Mouse (Mus musculus): ENCODE measurements around the gene Dync2li1. TPM values are rescaled to one million over a fixed set of nuclear protein-coding genes. Genes with fewer than 3 reads are reported as not detected.

Gene Dync2li1
- polyA plus RNA-seq, 1 experiment from 2014 or later = 29.0 TPM

DNA sequence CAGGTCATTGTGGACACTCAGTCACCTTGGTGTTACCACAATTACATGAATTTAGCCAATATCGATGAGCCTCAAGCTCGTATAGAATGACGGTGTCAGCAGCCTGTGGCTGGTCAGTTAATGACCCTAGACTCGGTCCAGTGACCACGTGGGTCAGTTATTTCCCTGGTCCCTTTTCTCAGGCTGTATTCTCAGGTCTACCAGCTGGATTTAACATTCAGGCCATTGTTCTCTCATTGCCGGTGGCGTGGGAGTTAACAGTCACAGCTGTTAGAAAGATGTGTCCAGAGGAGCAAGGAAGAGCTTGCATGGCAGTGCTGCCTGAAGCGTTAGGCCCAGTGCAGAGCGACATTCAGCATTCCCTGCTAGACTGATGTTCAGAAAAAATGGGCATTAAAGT, 42.2 kb upstream of the Dync2li1 start:
- WGBS = 90% methylated on average over 9 of the region's 9 CpGs
- Histone ChIP-seq H3K4me3 (ENCODE audit: low read depth, low read length) (no peak overlapping the region), H3K4me2 (replicated peaks; ENCODE audit: low read depth, low read length) (no peak overlapping the region), H3K4me1 (ENCODE audit: insufficient read depth, low read depth, low read length) (no peaks in the 10 kb centered on the region), H3K27me3 (replicated peaks; ENCODE audit: insufficient read depth, low read length) (no peaks in the 10 kb centered on the region), H3K9me3 (ENCODE audit: low read length) (no peaks in the 10 kb centered on the region), H3K27ac (ENCODE audit: low read length) (no peak overlapping the region), H3K9ac (replicated peaks; ENCODE audit: low read depth) (no peak overlapping the region), H3K36me3 (ENCODE audit: insufficient read depth, low read length) (no peaks in the 10 kb centered on the region; the same call in 1 of the 2 replicates)
- TF ChIP-seq CTCF (IDR thresholded peaks at IDR 0.05) (no peak), EP300 (IDR thresholded peaks at IDR 0.05) (no peak)
- no peak for DNase-seq (ENCODE audit: low spot score)
- ATAC-seq = no peak

GRCm38 (mm10) chr17:84585104-84585503, 41.2 kb upstream of the Dync2li1 start:
- Histone ChIP-seq H3K9me3 (ENCODE audit: low read length) (no peaks in the 10 kb centered on the region), H3K9ac (replicated peaks; ENCODE audit: low read depth) (no peak overlapping the region), H3K27ac (ENCODE audit: low read length) (no peak overlapping the region), H3K4me3 (ENCODE audit: low read depth, low read length) (no peak overlapping the region), H3K4me1 (ENCODE audit: insufficient read depth, low read depth, low read length) (no peaks in the 10 kb centered on the region), H3K36me3 (ENCODE audit: insufficient read depth, low read length) (peaks cover 5% of the 10 kb centered on the region; the same call in 1 of the 2 replicates), H3K4me2 (replicated peaks; ENCODE audit: low read depth, low read length) (no peak overlapping the region), H3K27me3 (replicated peaks; ENCODE audit: insufficient read depth, low read length) (no peaks in the 10 kb centered on the region)
- 77% methylated on average over 8 of the region's 8 CpGs for WGBS
- TF ChIP-seq EP300 (IDR thresholded peaks at IDR 0.05) (no peak), CTCF (IDR thresholded peaks at IDR 0.05) (no peak)
- ATAC-seq (no peak), DNase-seq (ENCODE audit: low spot score) (no peak)

- Histone ChIP-seq H3K27ac (ENCODE audit: low read length) (no peak overlapping the region), H3K36me3 (ENCODE audit: insufficient read depth, low read length) (peaks cover 5% of the 10 kb centered on the region; the same call in 1 of the 2 replicates), H3K9ac (replicated peaks; ENCODE audit: low read depth) (no peak overlapping the region), H3K9me3 (ENCODE audit: low read length) (no peaks in the 10 kb centered on the region), H3K4me3 (ENCODE audit: low read depth, low read length) (no peak overlapping the region), H3K4me2 (replicated peaks; ENCODE audit: low read depth, low read length) (no peak overlapping the region), H3K27me3 (replicated peaks; ENCODE audit: insufficient read depth, low read length) (no peaks in the 10 kb centered on the region), H3K4me1 (ENCODE audit: insufficient read depth, low read depth, low read length) (no peaks in the 10 kb centered on the region)
- TF ChIP-seq EP300 (IDR thresholded peaks at IDR 0.05) = no peak
- TF ChIP-seq CTCF (IDR thresholded peaks at IDR 0.05) = no peak
- ATAC-seq (no peak), DNase-seq (ENCODE audit: low spot score) (no peak)
- WGBS = 98% methylated on average over 7 of the region's 7 CpGs
Measured at GRCm38 (mm10) chr17:84590065-84590464, 36.2 kb upstream of the Dync2li1 start.

- Histone ChIP-seq H3K9ac (replicated peaks; ENCODE audit: low read depth) (no peak overlapping the region), H3K9me3 (ENCODE audit: low read length) (no peaks in the 10 kb centered on the region), H3K4me3 (ENCODE audit: low read depth, low read length) (no peak overlapping the region), H3K36me3 (ENCODE audit: insufficient read depth, low read length) (peaks cover 5% of the 10 kb centered on the region; the same call in 1 of the 2 replicates), H3K27me3 (replicated peaks; ENCODE audit: insufficient read depth, low read length) (no peaks in the 10 kb centered on the region), H3K4me2 (replicated peaks; ENCODE audit: low read depth, low read length) (no peak overlapping the region), H3K27ac (ENCODE audit: low read length) (no peak overlapping the region), H3K4me1 (ENCODE audit: insufficient read depth, low read depth, low read length) (no peaks in the 10 kb centered on the region; the same call in 1 of the 2 replicates)
- WGBS = 89% methylated on average over 16 of the region's 16 CpGs
- TF ChIP-seq CTCF (IDR thresholded peaks at IDR 0.05) = no peak
- DNase-seq (ENCODE audit: low spot score) = no peak
- ATAC-seq = no peak
Measured at GRCm38 (mm10) chr17:84591431-84592150, 34.7 kb upstream of the Dync2li1 start.

GRCm38 (mm10) chr17:84596015-84596441, 30.3 kb upstream of the Dync2li1 start:
- H3K9me3 ChIP-seq (ENCODE audit: low read length) = no peaks in the 10 kb centered on the region
- 34% methylated on average over 10 of the region's 10 CpGs for WGBS
- no peaks in the 10 kb centered on the region; the same call in 1 of the 2 replicates for H3K36me3 ChIP-seq (ENCODE audit: insufficient read depth, low read length)
- no peaks in the 10 kb centered on the region for H3K27me3 ChIP-seq (replicated peaks; ENCODE audit: insufficient read depth, low read length)
- peak; percentile 95 for ATAC-seq
- H3K27ac ChIP-seq (ENCODE audit: low read length) = peak overlapping the region; percentile 38
- 0 out of 2 replicates have a peak overlapping the region, but pooled peaks have one; percentile 19 for H3K4me2 ChIP-seq (replicated peaks; ENCODE audit: low read depth, low read length)
- H3K4me1 ChIP-seq (ENCODE audit: insufficient read depth, low read depth, low read length) = peaks cover 2% of the 10 kb centered on the region; the same call in 1 of the 2 replicates
- DNase-seq (ENCODE audit: low spot score) = peak; percentile 86
- no peak overlapping the region for H3K4me3 ChIP-seq (ENCODE audit: low read depth, low read length)
- H3K9ac ChIP-seq (replicated peaks; ENCODE audit: low read depth) = no peak overlapping the region
- TF ChIP-seq CTCF (IDR thresholded peaks at IDR 0.05) = no peak
- TF ChIP-seq EP300 (IDR thresholded peaks at IDR 0.05) = peak; percentile 38; the same call in 1 of the 2 replicates

DNA sequence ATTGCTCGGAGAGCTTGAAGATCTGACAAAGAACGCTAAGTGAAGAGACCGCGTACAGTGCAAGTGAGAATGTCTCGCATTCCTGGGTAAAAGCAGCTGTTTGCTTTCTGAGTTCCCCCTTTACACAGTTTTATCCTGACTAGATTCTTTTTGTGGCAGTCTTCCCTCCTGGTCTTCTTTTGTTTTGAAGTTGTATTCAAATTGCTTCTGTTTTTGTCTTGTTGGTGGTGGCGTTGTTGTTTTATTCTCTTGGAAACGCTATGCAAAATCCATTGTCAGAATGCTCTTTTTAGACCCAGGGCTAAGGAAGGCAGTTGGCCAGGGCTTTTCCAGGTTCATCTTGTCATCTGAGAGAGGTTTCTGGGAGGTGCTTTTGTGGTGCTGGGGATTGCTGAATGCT, 29.8 kb upstream of the Dync2li1 start:
- Histone ChIP-seq H3K9ac (replicated peaks; ENCODE audit: low read depth) (no peak overlapping the region), H3K4me2 (replicated peaks; ENCODE audit: low read depth, low read length) (0 out of 2 replicates have a peak overlapping the region, but pooled peaks have one; percentile 19), H3K36me3 (ENCODE audit: insufficient read depth, low read length) (no peaks in the 10 kb centered on the region; the same call in 1 of the 2 replicates), H3K27me3 (replicated peaks; ENCODE audit: insufficient read depth, low read length) (no peaks in the 10 kb centered on the region), H3K4me3 (ENCODE audit: low read depth, low read length) (no peak overlapping the region), H3K4me1 (ENCODE audit: insufficient read depth, low read depth, low read length) (peaks cover 2% of the 10 kb centered on the region; the same call in 1 of the 2 replicates), H3K9me3 (ENCODE audit: low read length) (no peaks in the 10 kb centered on the region), H3K27ac (ENCODE audit: low read length) (peak overlapping the region; percentile 38)
- WGBS = 58% methylated on average over 7 of the region's 7 CpGs
- TF ChIP-seq CTCF (IDR thresholded peaks at IDR 0.05) (no peak), EP300 (IDR thresholded peaks at IDR 0.05) (no peak)
- ATAC-seq (no peak), DNase-seq (ENCODE audit: low spot score) (no peak)

All from lung, postnatal 0 days (tissue).